Mouse (Mus musculus) liver, postnatal 0 days (tissue): ENCODE data around the gene Taf1d.

Source experiments
- CTCF ChIP-seq: sonication (generic); IDR thresholded peaks from 2 replicates; pipeline ENCODE4 v1.5.1; 2016; ENCODE audit warnings: antibody characterized with exemption, low read depth
- EP300 ChIP-seq: IDR thresholded peaks from 2 replicates; pipeline ENCODE4 v1.6.1; 2016; ENCODE audit warnings: antibody characterized with exemption, low read depth, mild to moderate bottlenecking

GRCm38 (mm10) chr9:15305503-15306397, at the start of gene Taf1d:
- TF ChIP-seq CTCF (no peak), EP300 (peak; percentile 67)
